Mouse (Mus musculus): ENCODE measurements around the gene Baiap2. TPM values are rescaled to one million over a fixed set of nuclear protein-coding genes. Genes with fewer than 3 reads are reported as not detected.

Baiap2 gene
- total and polyA plus RNA-seq, 2 experiments from 2014 or later = 31.1 to 42.3 TPM

DNA sequence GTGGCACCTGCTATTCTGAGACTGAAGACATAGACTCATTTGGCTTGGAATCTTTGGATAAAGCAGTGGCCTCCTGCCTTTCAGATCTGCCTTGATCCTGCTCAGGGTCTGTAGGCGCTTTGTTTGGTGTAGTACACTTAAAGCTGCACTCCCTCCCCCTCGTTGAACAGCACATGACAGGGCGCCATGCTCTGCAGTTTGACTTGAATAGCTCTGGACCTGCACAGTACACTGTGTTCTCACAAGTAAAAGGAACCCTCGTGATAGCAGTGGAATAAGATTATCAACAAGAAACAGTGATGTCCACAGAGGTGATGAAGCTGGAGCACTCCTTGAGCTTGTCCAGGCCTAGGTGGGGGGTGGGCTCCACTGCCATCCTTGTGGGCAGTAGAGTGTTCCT, 17.2 kb downstream of the Baiap2 start:
- Histone ChIP-seq H3K4me2 (ENCODE audit: low read depth) (no peak overlapping the region), H3K27me3 (ENCODE audit: insufficient read depth, low read length) (no peaks in the 10 kb centered on the region), H3K36me3 (ENCODE audit: insufficient read depth) (peaks cover 9% of the 10 kb centered on the region; the same call in 1 of the 2 replicates), H3K9me3 (ENCODE audit: low read length) (no peaks in the 10 kb centered on the region), H3K4me1 (ENCODE audit: insufficient read depth) (no peaks in the 10 kb centered on the region), H3K9ac (no peak overlapping the region), H3K4me3 (ENCODE audit: low read depth, low read length) (no peak overlapping the region), H3K27ac (ENCODE audit: low read depth, low read length) (no peak overlapping the region)
- DNase-seq = no peak
- 68% methylated on average over 4 of the region's 4 CpGs for WGBS
- no peak for ATAC-seq
- no peak for TF ChIP-seq CTCF (IDR thresholded peaks at IDR 0.05; ENCODE audit: low read depth)

DNA sequence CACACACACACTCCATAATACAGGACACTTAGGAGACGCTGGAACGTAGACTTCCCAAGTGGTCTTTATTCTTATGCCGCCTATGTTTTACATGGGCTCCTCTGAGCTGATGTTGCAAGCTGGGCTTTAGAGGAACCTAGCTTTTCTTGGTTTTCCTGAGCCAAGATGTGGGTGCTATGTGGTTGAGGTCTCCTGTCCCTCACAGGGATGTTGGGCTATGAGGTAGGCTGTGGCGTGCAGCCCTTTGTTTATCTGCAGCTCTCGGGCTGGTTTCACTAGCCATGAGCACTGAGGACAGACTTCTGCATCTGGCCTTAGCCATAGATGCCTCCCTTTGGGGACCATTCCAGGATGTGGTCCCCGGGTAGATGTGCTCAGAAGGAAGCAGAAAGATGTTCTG, 18.1 kb downstream of the Baiap2 start:
- DNase-seq = no peak
- H3K4me2 ChIP-seq (ENCODE audit: low read depth) = no peak overlapping the region
- H3K9me3 ChIP-seq (ENCODE audit: low read length) = no peaks in the 10 kb centered on the region
- WGBS = 94% methylated on average over 6 of the region's 6 CpGs
- no peak overlapping the region for H3K4me3 ChIP-seq (ENCODE audit: low read depth, low read length)
- H3K27ac ChIP-seq (ENCODE audit: low read depth, low read length) = no peak overlapping the region
- no peak for ATAC-seq
- TF ChIP-seq CTCF (IDR thresholded peaks at IDR 0.05; ENCODE audit: low read depth) = no peak
- H3K9ac ChIP-seq = no peak overlapping the region
- no peaks in the 10 kb centered on the region for H3K4me1 ChIP-seq (ENCODE audit: insufficient read depth)
- peaks cover 9% of the 10 kb centered on the region; the same call in 1 of the 2 replicates for H3K36me3 ChIP-seq (ENCODE audit: insufficient read depth)
- H3K27me3 ChIP-seq (ENCODE audit: insufficient read depth, low read length) = no peaks in the 10 kb centered on the region

DNA sequence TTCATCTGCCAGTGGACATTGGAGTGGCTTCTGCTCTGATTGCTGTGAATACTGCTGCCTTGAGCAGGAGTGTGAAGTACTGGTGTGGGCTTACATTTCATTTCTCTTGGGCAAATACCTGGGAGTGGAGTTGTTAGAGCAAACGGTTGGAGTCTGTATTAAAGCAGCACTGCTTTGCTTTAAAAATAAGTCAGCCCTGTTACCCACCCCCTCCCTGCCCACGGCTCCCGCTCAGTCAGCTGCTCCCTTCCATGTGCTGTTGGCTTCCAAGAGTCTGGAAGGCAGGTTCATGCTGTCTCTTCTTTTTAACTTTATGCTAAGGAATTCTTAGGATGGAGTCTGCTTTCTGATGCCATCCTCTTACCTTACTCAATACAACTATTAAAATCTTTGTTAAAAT, 18.9 kb downstream of the Baiap2 start:
- Histone ChIP-seq H3K9me3 (ENCODE audit: low read length) (no peaks in the 10 kb centered on the region), H3K27ac (ENCODE audit: low read depth, low read length) (no peak overlapping the region), H3K27me3 (ENCODE audit: insufficient read depth, low read length) (no peaks in the 10 kb centered on the region), H3K9ac (no peak overlapping the region), H3K4me2 (ENCODE audit: low read depth) (no peak overlapping the region), H3K4me3 (ENCODE audit: low read depth, low read length) (no peak overlapping the region), H3K4me1 (ENCODE audit: insufficient read depth) (no peaks in the 10 kb centered on the region), H3K36me3 (ENCODE audit: insufficient read depth) (peaks cover 9% of the 10 kb centered on the region; the same call in 1 of the 2 replicates)
- DNase-seq (no peak), ATAC-seq (no peak)
- 65% methylated on average over 3 of the region's 3 CpGs for WGBS
- TF ChIP-seq CTCF (IDR thresholded peaks at IDR 0.05; ENCODE audit: low read depth) = no peak

DNA sequence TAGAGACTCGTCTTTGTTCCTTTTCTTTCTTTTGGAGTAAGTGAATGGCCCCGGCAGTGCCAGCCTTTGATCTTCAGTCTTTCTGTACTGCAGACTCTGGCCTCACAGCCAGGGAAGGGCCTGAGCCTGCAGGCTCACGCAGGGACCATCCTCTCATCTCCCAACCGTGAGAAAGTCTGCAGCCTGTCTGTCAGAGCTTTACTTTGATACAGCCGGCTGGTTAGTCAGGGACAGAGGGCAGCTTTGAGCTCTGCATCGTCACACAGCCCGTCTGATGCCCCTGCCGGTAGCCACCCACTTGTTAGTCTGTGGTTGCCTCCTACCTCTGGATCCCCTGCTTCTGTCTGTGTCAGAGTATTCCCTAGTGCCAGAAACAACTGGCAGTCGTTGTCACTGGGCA, 22.5 kb downstream of the Baiap2 start:
- Histone ChIP-seq H3K4me3 (ENCODE audit: low read depth, low read length) (no peak overlapping the region), H3K9ac (no peak overlapping the region), H3K27me3 (ENCODE audit: insufficient read depth, low read length) (no peaks in the 10 kb centered on the region), H3K4me1 (ENCODE audit: insufficient read depth) (0 out of 2 replicates have a peak, but pooled peaks cover 3% of the 10 kb centered on the region), H3K9me3 (ENCODE audit: low read length) (no peaks in the 10 kb centered on the region), H3K27ac (ENCODE audit: low read depth, low read length) (no peak overlapping the region), H3K36me3 (ENCODE audit: insufficient read depth) (peaks cover 9% of the 10 kb centered on the region; the same call in 1 of the 2 replicates), H3K4me2 (ENCODE audit: low read depth) (no peak overlapping the region)
- ATAC-seq (peak; percentile 59), DNase-seq (no peak)
- 14% methylated on average over 9 of the region's 9 CpGs for WGBS
- TF ChIP-seq CTCF (IDR thresholded peaks at IDR 0.05; ENCODE audit: low read depth) = no peak

GRCm38 (mm10) chr11:119966294-119966693, 23.7 kb downstream of the Baiap2 start:
- Histone ChIP-seq H3K4me3 (ENCODE audit: low read depth, low read length) (no peak overlapping the region), H3K4me2 (ENCODE audit: low read depth) (no peak overlapping the region), H3K27ac (ENCODE audit: low read depth, low read length) (no peak overlapping the region), H3K9me3 (ENCODE audit: low read length) (no peaks in the 10 kb centered on the region), H3K4me1 (ENCODE audit: insufficient read depth) (0 out of 2 replicates have a peak, but pooled peaks cover 10% of the 10 kb centered on the region), H3K9ac (no peak overlapping the region), H3K27me3 (ENCODE audit: insufficient read depth, low read length) (no peaks in the 10 kb centered on the region), H3K36me3 (ENCODE audit: insufficient read depth) (peaks cover 3% of the 10 kb centered on the region; the same call in 1 of the 2 replicates)
- no peak for TF ChIP-seq CTCF (IDR thresholded peaks at IDR 0.05; ENCODE audit: low read depth)
- 92% methylated on average over 6 of the region's 6 CpGs for WGBS
- ATAC-seq (no peak), DNase-seq (no peak)

- WGBS = 70% methylated on average over 8 of the region's 8 CpGs
- H3K27me3 ChIP-seq (ENCODE audit: insufficient read depth, low read length) = no peaks in the 10 kb centered on the region
- H3K9ac ChIP-seq = no peak overlapping the region
- no peak overlapping the region for H3K4me2 ChIP-seq (ENCODE audit: low read depth)
- no peak for TF ChIP-seq CTCF (IDR thresholded peaks at IDR 0.05; ENCODE audit: low read depth)
- H3K9me3 ChIP-seq (ENCODE audit: low read length) = no peaks in the 10 kb centered on the region
- H3K36me3 ChIP-seq (ENCODE audit: insufficient read depth) = peaks cover 3% of the 10 kb centered on the region; the same call in 1 of the 2 replicates
- ATAC-seq (no peak), DNase-seq (no peak)
- no peak overlapping the region for H3K27ac ChIP-seq (ENCODE audit: low read depth, low read length)
- 0 out of 2 replicates have a peak, but pooled peaks cover 10% of the 10 kb centered on the region for H3K4me1 ChIP-seq (ENCODE audit: insufficient read depth)
- no peak overlapping the region for H3K4me3 ChIP-seq (ENCODE audit: low read depth, low read length)
Measured at GRCm38 (mm10) chr11:119967401-119967800, 24.8 kb downstream of the Baiap2 start.

- TF ChIP-seq CTCF (IDR thresholded peaks at IDR 0.05; ENCODE audit: low read depth) = no peak
- ATAC-seq (no peak), DNase-seq (no peak)
- no peak overlapping the region for H3K4me2 ChIP-seq (ENCODE audit: low read depth)
- H3K27me3 ChIP-seq (ENCODE audit: insufficient read depth, low read length) = no peaks in the 10 kb centered on the region
- H3K4me3 ChIP-seq (ENCODE audit: low read depth, low read length) = no peak overlapping the region
- H3K9ac ChIP-seq = no peak overlapping the region
- 93% methylated on average over 2 of the region's 2 CpGs for WGBS
- H3K9me3 ChIP-seq (ENCODE audit: low read length) = no peaks in the 10 kb centered on the region
- no peak overlapping the region for H3K27ac ChIP-seq (ENCODE audit: low read depth, low read length)
- H3K36me3 ChIP-seq (ENCODE audit: insufficient read depth) = peaks cover 3% of the 10 kb centered on the region; the same call in 1 of the 2 replicates
- 0 out of 2 replicates have a peak, but pooled peaks cover 10% of the 10 kb centered on the region for H3K4me1 ChIP-seq (ENCODE audit: insufficient read depth)
Measured at GRCm38 (mm10) chr11:119967892-119968291, 25.3 kb downstream of the Baiap2 start.
